Mouse (Mus musculus) G1E (cell line): ENCODE measurements around the gene Ptrh1. TPM values are rescaled to one million over a fixed set of nuclear protein-coding genes. Genes with fewer than 3 reads are reported as not detected.

Experiments used
- ATAC-seq: 2 replicates; pipeline ENCODE4 v1.8.0; 2016; ENCODE audit warnings: mild to moderate bottlenecking; ENCODE audit not compliant: insufficient number of reproducible peaks, poor library complexity, low FRiP score, severe bottlenecking; ENCODE audit errors: extremely low read depth
- DNase-seq: peaks from one replicate; pipeline ENCODE4 v3.0.0; 2012; ENCODE audit warnings: low spot score
- H3K27me3 ChIP-seq: 2 replicates; pipeline ENCODE4 v1.6.1; 2012; ENCODE audit warnings: mild to moderate bottlenecking, low read length, inconsistent platforms; ENCODE audit not compliant: insufficient read depth
- H3K36me3 ChIP-seq: replicated peaks from 2 replicates; pipeline ENCODE3; 2012; ENCODE audit warnings: mild to moderate bottlenecking, inconsistent platforms
- H3K4me1 ChIP-seq: 2 replicates; pipeline ENCODE4 v1.6.1; 2012; ENCODE audit warnings: low read depth, low read length, inconsistent platforms, mixed read lengths; ENCODE audit not compliant: insufficient read depth
- H3K4me3 ChIP-seq: 2 replicates; pipeline ENCODE4 v1.5.1; 2012; ENCODE audit warnings: low read depth, mild to moderate bottlenecking, inconsistent platforms, low read length, moderate library complexity, mixed read lengths
- H3K9me3 ChIP-seq: replicated peaks from 2 replicates; pipeline ENCODE4 v1.6.1; 2012; ENCODE audit warnings: inconsistent platforms
- CTCF ChIP-seq: IDR thresholded peaks from 2 replicates; pipeline ENCODE4 v1.5.1; 2012; ENCODE audit warnings: low read depth, low read length, inconsistent platforms, mixed read lengths
- GATA1 ChIP-seq: IDR thresholded peaks from 2 replicates; pipeline ENCODE4 v1.6.1; 2012; ENCODE audit warnings: borderline replicate concordance, low read length, inconsistent platforms, mixed read lengths
- GATA2 ChIP-seq: IDR thresholded peaks from 2 replicates; pipeline ENCODE4 v1.6.1; 2012; ENCODE audit warnings: low read depth, low read length, inconsistent platforms, borderline replicate concordance
- POLR2AphosphoS5 ChIP-seq: IDR thresholded peaks from 2 replicates; pipeline ENCODE4 v1.6.1; 2012; ENCODE audit warnings: low read depth, low read length, inconsistent platforms; ENCODE audit not compliant: insufficient replicate concordance
- TAL1 ChIP-seq: conservative IDR thresholded peaks from 2 replicates; pipeline ENCODE4 v1.6.1; 2012; ENCODE audit warnings: low read depth, low read length, inconsistent platforms, mixed read lengths
- polyA plus RNA-seq: library from polyadenylated mRNA; stranded (reverse); fragments of >175 nt; gene quantifications from 2 replicates; pipeline ENCODE4 v1.2.3, GENCODE M21; 2012
- total RNA-seq, 2 experiments: library from RNA; stranded (forward) in 1 of 2; stranded (reverse) in 1 of 2; fragments of 200-1000 nt in 1 of 2; fragments of >200 nt in 1 of 2; fragmentation: Nextera tagmentation in 1 of 2; gene quantifications; 2 replicates each; pipeline ENCODE4 v1.2.3; 2014 to 2017

Ptrh1 gene
- total and polyA plus RNA-seq, 3 experiments: 3.4 to 5.0 (median 4.3) TPM

DNA sequence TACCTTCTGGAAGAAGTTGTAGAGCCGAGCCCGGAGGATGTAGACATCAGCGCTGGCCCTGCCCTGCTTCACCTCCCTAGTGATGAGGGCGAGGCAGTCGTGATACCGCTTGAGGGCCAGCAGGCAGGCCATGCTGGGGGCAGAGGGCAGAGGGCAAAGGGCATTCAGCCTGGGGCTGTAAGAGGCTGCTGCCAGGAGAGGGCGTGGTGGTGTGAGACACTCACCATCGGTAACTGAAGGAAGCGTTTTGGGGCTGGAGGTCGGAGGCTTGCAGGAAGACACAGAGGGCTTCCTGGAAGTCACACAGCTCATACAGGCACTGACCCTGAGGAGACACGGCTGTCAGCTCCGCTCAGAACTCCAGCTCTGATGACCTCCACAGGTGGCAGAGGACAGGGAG lies 3.7 kb upstream of the Ptrh1 start:
- Histone ChIP-seq H3K9me3 (no peaks in the 10 kb centered on the region), H3K4me1 (peaks cover 42% of the 10 kb centered on the region), H3K27me3 (peaks cover 38% of the 10 kb centered on the region), H3K36me3 (peaks cover 7% of the 10 kb centered on the region), H3K4me3 (no peak overlapping the region)
- ATAC-seq (no peak), DNase-seq (no peak)
- no peak for TF ChIP-seq POLR2AphosphoS5
- TF ChIP-seq GATA2: no peak

DNA sequence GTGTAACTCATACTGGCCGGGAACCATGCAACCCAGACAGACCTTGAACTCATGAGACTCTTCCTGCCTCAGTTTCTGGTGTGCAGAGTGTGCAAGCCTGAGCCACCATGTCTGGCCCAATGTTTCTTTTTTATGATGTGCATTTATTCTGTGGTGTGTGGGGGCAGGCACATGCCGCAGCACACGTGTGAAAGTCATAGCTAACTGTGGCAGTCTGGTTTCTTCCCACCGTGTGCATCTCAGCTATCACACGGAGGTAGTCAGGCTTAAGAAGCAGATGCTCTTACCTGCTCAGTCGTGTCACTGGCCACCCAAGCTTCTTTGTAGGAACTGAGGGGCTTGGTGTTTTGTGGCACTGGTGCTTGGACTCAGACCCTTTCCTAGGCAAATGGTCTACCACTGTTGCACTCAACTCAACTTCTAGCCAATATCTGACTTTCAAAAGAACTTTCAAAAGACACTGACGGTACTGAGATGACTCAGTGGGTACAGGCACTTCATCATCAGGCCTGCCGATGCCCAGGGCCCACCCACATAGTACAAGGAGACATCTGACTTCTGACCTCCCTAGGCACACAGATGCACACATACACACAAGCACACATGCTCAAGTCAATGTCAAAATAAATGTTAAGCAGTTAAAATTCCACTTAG lies 2.8 kb upstream of the Ptrh1 start:
- DNase-seq (no peak), ATAC-seq (no peak)
- H3K27me3 ChIP-seq: peaks cover 32% of the 10 kb centered on the region
- H3K4me3 ChIP-seq: no peak overlapping the region
- H3K36me3 ChIP-seq: peaks cover 16% of the 10 kb centered on the region
- H3K9me3 ChIP-seq: no peaks in the 10 kb centered on the region
- peaks cover 44% of the 10 kb centered on the region for H3K4me1 ChIP-seq
- TF ChIP-seq POLR2AphosphoS5 (no peak), GATA2 (no peak), GATA1 (no peak), CTCF (no peak), TAL1 (no peak)

DNA sequence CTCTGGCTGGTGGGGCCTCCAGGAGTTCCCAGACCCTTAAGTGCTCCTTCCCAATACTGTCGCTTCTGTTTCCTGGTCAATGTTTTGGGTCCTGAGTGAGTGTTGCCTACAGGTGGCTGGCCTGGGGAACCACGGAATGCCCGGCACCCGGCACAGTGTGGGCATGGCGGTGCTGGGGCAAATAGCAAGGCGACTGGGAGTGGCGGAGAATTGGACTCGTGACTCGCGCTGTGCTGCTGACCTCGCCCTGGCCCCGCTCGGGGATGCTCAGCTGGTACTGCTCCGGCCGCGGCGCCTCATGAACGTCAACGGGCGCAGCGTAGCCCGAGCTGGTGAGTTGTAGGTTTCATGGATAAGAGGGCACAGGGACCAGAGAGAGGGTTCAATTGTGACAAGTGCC lies 606 bp downstream of the Ptrh1 start:
- Histone ChIP-seq H3K4me3 (peak overlapping the region; percentile 78), H3K36me3 (peaks cover 28% of the 10 kb centered on the region), H3K27me3 (peaks cover 18% of the 10 kb centered on the region), H3K9me3 (no peaks in the 10 kb centered on the region), H3K4me1 (peaks cover 36% of the 10 kb centered on the region)
- TF ChIP-seq GATA2 (no peak), GATA1 (no peak), CTCF (no peak), TAL1 (no peak), POLR2AphosphoS5 (no peak)
- ATAC-seq: no peak
- peak; percentile 15 for DNase-seq

DNA sequence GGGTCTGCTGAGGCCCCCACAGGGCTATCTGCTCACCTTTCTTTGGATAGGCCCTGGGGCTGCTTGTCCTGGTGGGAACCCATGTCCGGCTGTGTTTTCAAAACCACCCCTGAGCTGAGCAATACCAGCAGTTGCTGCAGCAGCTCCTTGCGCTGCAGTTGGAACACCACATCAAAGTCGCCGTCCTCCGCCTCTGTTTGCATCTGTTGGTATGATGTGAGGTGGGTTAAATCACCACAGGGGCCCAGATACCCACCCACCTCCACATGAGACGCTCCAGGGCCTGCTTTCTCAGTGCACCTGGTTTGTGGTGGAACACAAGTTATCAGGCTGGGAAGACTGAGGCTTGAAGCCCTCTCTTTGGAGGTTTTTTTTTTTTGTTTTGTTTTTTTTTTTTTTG lies 2.5 kb downstream of the Ptrh1 start:
- DNase-seq: no peak
- H3K4me1 ChIP-seq: peaks cover 26% of the 10 kb centered on the region
- H3K27me3 ChIP-seq: peaks cover 18% of the 10 kb centered on the region; the same call in 1 of the 2 replicates
- H3K4me3 ChIP-seq: no peak overlapping the region
- no peaks in the 10 kb centered on the region for H3K9me3 ChIP-seq
- ATAC-seq: no peak
- H3K36me3 ChIP-seq: peaks cover 28% of the 10 kb centered on the region
- TF ChIP-seq TAL1: no peak

DNA sequence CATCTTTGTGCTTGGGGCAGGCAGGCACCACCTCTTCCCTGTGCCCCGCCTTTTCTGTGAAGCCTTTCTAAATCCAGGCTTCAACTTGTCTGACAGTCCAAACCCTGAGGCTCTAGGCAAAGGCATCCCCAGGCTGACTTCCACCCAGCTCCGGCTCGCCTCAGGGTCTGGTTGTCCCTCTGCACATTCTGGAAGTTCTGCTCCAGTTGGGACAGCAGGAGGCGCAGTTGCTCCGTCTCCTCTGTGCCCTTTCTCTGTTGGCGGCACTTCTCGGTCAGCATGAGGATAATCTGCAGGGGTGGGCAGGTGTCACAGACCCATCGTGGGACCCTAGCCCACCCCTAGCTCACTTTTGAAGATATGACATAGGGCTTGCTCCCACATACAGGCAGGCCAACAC lies 3.5 kb downstream of the Ptrh1 start:
- peaks cover 26% of the 10 kb centered on the region for H3K4me1 ChIP-seq
- peaks cover 15% of the 10 kb centered on the region; the same call in 1 of the 2 replicates for H3K27me3 ChIP-seq
- no peak for ATAC-seq
- DNase-seq: no peak
- TF ChIP-seq GATA2 (no peak), GATA1 (no peak), TAL1 (no peak), POLR2AphosphoS5 (no peak), CTCF (no peak)
- H3K9me3 ChIP-seq: no peaks in the 10 kb centered on the region
- H3K4me3 ChIP-seq: no peak overlapping the region
- peaks cover 28% of the 10 kb centered on the region for H3K36me3 ChIP-seq

DNA sequence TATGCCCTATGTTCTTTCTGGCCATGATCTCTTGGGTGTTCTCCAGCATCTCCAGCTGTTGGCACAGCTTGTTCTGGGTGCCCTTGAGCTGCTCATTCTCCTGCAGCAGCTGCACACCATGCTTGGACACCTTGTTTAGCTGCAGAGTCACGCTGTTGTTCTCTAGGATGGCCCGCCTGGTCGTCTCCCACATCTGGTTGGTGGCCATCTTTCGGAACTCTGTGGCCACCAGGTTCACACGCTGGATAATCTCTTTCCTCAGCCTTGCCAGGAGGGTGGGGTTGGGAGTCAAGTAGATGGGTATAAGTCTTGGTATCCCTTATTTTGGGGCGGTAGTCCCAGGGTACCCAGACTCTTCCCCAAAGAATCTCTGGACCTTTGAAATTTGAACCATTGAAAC lies 4.1 kb downstream of the Ptrh1 start:
- DNase-seq (no peak), ATAC-seq (no peak)
- Histone ChIP-seq H3K9me3 (no peaks in the 10 kb centered on the region), H3K36me3 (peaks cover 28% of the 10 kb centered on the region), H3K4me3 (no peak overlapping the region), H3K27me3 (0 out of 2 replicates have a peak, but pooled peaks cover 15% of the 10 kb centered on the region), H3K4me1 (peaks cover 23% of the 10 kb centered on the region)
- TF ChIP-seq TAL1: no peak
- no peak for TF ChIP-seq POLR2AphosphoS5
- TF ChIP-seq GATA1: no peak
- TF ChIP-seq GATA2: no peak
- TF ChIP-seq CTCF: no peak

DNA sequence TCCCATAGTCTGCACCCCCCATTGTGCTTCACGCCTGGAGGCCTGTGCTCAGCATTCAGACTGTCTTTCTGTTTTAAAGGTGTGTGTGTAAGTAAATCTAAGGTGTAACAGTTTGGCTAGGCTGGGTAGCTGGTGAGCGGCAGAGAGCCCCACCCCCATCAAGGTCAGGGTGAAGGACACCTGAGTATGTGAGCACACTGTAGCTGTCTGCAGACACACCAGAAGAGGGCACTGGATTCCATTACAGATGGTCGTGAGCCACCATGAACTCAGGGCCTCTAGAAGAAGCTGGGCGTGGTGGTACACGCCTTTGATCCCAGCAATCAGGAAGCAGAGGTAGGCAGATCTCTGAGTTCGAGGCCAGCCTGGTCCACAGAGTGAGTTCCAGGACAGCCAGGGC lies 6.1 kb downstream of the Ptrh1 start:
- ATAC-seq (no peak), DNase-seq (no peak)
- no peak for TF ChIP-seq TAL1
- TF ChIP-seq CTCF: no peak
- TF ChIP-seq GATA2: no peak
- TF ChIP-seq POLR2AphosphoS5: no peak
- no peak for TF ChIP-seq GATA1
- H3K4me3 ChIP-seq: no peak overlapping the region
- H3K27me3 ChIP-seq: peaks cover 22% of the 10 kb centered on the region
- H3K36me3 ChIP-seq: peaks cover 23% of the 10 kb centered on the region
- peaks cover 4% of the 10 kb centered on the region for H3K4me1 ChIP-seq
- H3K9me3 ChIP-seq: no peaks in the 10 kb centered on the region
